Mouse (Mus musculus): ENCODE measurements around the gene Mettl6. TPM values are rescaled to one million over a fixed set of nuclear protein-coding genes. Genes with fewer than 3 reads are reported as not detected.

The Mettl6 gene
- 44.1 and 52.3 TPM in 2 replicates for polyA plus RNA-seq (2014; fragmentation: Nextera tagmentation; extraction: Ambion mirVana)

GRCm38 (mm10) chr14:31494975-31495455 is at the start of gene Mettl6:
Gene Mettl6, minus strand, starts transcription at chr14:31495040.
- H3K27me3 ChIP-seq (ENCODE audit: control insufficient read depth, insufficient read depth, low read length): no peaks in the 10 kb centered on the region
- peak within 1 kb of the TSS; percentile 69 for H3K4me3 ChIP-seq (ENCODE audit: low read depth, low read length)
- ATAC-seq (ENCODE audit: low read depth): peak; percentile 96
- peak within 1 kb of the TSS; percentile 85 for H3K4me2 ChIP-seq (ENCODE audit: low read depth, low read length)
- H3K36me3 ChIP-seq (ENCODE audit: control insufficient read depth, insufficient read depth, low read length): peaks cover 18% of the 10 kb centered on the region; the same call in 1 of the 2 replicates
- under 1% methylated on average over 49 of the region's 49 CpGs for WGBS
- peak within 1 kb of the TSS; percentile 76 for H3K9ac ChIP-seq (replicated peaks; ENCODE audit: low read depth, low read length)
- peak within 1 kb of the TSS; percentile 78 for H3K27ac ChIP-seq (ENCODE audit: low read depth, low read length)
- H3K9me3 ChIP-seq (ENCODE audit: control insufficient read depth, low read length): no peaks in the 10 kb centered on the region
- peaks cover 32% of the 10 kb centered on the region for H3K4me1 ChIP-seq (ENCODE audit: control insufficient read depth, insufficient read depth, low read length)

- no peaks in the 10 kb centered on the region for H3K36me3 ChIP-seq (ENCODE audit: control insufficient read depth, insufficient read depth, low read length)
- no peak overlapping the region for H3K27ac ChIP-seq (ENCODE audit: low read depth, low read length)
- no peaks in the 10 kb centered on the region for H3K9me3 ChIP-seq (ENCODE audit: control insufficient read depth, low read length)
- H3K27me3 ChIP-seq (ENCODE audit: control insufficient read depth, insufficient read depth, low read length): no peaks in the 10 kb centered on the region
- no peaks in the 10 kb centered on the region for H3K4me1 ChIP-seq (ENCODE audit: control insufficient read depth, insufficient read depth, low read length)
- 91% methylated on average over 11 of the region's 11 CpGs for WGBS
- no peak overlapping the region for H3K4me3 ChIP-seq (ENCODE audit: low read depth, low read length)
- ATAC-seq (ENCODE audit: low read depth): no peak
- no peak overlapping the region for H3K4me2 ChIP-seq (ENCODE audit: low read depth, low read length)
- no peak overlapping the region for H3K9ac ChIP-seq (replicated peaks; ENCODE audit: low read depth, low read length)
Measured at GRCm38 (mm10) chr14:31543885-31544442, 49.1 kb upstream of the Mettl6 start.

DNA sequence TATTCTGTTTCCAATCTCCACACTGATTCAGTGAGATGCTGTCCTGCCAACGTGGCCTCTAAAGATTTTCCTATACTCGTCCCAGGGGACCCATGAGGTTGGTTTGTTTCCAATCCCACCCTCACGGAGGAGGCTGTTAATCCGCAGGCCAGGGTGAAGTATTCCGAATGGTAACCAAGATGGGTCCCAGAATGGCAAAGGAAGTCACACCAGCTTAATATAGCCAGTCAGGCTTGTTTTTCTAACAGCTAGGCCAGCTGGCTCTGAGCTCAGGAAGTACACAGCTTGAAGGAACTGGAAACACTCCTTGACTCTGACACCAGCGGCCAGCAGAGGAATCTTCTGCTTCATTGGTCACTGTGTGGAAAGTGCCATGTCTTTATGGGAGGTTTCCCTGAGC is 42.5 kb upstream of the Mettl6 start:
- H3K27ac ChIP-seq (ENCODE audit: low read depth, low read length): no peak overlapping the region
- 69% methylated on average over 6 of the region's 6 CpGs for WGBS
- H3K4me3 ChIP-seq (ENCODE audit: low read depth, low read length): no peak overlapping the region
- H3K36me3 ChIP-seq (ENCODE audit: control insufficient read depth, insufficient read depth, low read length): no peaks in the 10 kb centered on the region
- no peak overlapping the region for H3K9ac ChIP-seq (replicated peaks; ENCODE audit: low read depth, low read length)
- no peak for ATAC-seq (ENCODE audit: low read depth)
- no peaks in the 10 kb centered on the region for H3K4me1 ChIP-seq (ENCODE audit: control insufficient read depth, insufficient read depth, low read length)
- no peak overlapping the region for H3K4me2 ChIP-seq (ENCODE audit: low read depth, low read length)
- no peaks in the 10 kb centered on the region for H3K9me3 ChIP-seq (ENCODE audit: control insufficient read depth, low read length)
- no peaks in the 10 kb centered on the region for H3K27me3 ChIP-seq (ENCODE audit: control insufficient read depth, insufficient read depth, low read length)

DNA sequence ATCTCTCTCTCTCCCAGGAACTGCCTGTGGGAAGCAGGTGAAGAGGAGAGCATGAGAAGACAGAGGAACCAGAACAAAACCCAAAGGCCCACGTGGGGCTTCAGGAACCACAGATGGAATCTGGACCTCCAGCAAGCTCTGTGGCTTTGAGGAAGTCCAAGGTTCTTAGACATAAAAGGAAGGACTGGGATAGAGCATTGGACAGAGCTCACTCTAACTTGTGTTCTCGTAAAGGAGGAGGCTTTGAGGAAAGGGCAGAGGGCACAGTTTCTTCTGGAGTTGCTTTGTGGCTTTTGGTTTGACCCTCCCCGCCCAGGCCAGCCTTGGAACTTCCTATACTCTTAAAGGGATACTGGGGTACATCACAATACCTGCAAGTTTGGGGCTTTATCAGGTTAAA is 37.8 kb upstream of the Mettl6 start:
- H3K27ac ChIP-seq (ENCODE audit: low read depth, low read length): no peak overlapping the region
- H3K27me3 ChIP-seq (ENCODE audit: control insufficient read depth, insufficient read depth, low read length): no peaks in the 10 kb centered on the region
- ATAC-seq (ENCODE audit: low read depth): no peak
- H3K4me3 ChIP-seq (ENCODE audit: low read depth, low read length): no peak overlapping the region
- no peaks in the 10 kb centered on the region for H3K4me1 ChIP-seq (ENCODE audit: control insufficient read depth, insufficient read depth, low read length)
- WGBS: 69% methylated on average over 3 of the region's 3 CpGs
- H3K36me3 ChIP-seq (ENCODE audit: control insufficient read depth, insufficient read depth, low read length): no peaks in the 10 kb centered on the region
- H3K9me3 ChIP-seq (ENCODE audit: control insufficient read depth, low read length): no peaks in the 10 kb centered on the region
- no peak overlapping the region for H3K9ac ChIP-seq (replicated peaks; ENCODE audit: low read depth, low read length)
- no peak overlapping the region for H3K4me2 ChIP-seq (ENCODE audit: low read depth, low read length)

GRCm38 (mm10) chr14:31531506-31532148 is 36.8 kb upstream of the Mettl6 start:
- H3K4me1 ChIP-seq (ENCODE audit: control insufficient read depth, insufficient read depth, low read length): no peaks in the 10 kb centered on the region
- H3K9ac ChIP-seq (replicated peaks; ENCODE audit: low read depth, low read length): no peak overlapping the region
- H3K36me3 ChIP-seq (ENCODE audit: control insufficient read depth, insufficient read depth, low read length): no peaks in the 10 kb centered on the region
- no peak overlapping the region for H3K27ac ChIP-seq (ENCODE audit: low read depth, low read length)
- WGBS: 79% methylated on average over 12 of the region's 12 CpGs
- ATAC-seq (ENCODE audit: low read depth): no peak
- no peaks in the 10 kb centered on the region for H3K27me3 ChIP-seq (ENCODE audit: control insufficient read depth, insufficient read depth, low read length)
- no peak overlapping the region for H3K4me2 ChIP-seq (ENCODE audit: low read depth, low read length)
- H3K4me3 ChIP-seq (ENCODE audit: low read depth, low read length): no peak overlapping the region
- no peaks in the 10 kb centered on the region for H3K9me3 ChIP-seq (ENCODE audit: control insufficient read depth, low read length)

DNA sequence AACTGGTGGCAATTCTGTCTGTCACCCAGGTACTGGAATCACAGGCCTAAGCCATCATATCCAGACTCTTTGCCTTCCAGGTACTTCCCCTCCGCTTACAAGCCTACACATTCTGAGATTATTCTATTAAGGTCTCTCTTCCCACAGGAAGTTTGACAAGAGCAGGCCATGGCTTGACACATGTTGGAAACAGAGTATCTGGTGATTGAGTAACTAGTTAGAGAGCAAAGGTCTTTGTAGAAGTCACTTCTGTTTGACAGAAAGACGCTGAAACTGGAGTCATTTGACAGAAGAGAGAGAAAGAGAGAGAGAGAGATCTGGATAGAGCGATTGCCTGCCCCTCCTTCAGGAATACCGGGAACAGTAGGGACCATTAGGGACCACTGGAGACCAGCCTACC is 36.0 kb upstream of the Mettl6 start:
- H3K4me1 ChIP-seq (ENCODE audit: control insufficient read depth, insufficient read depth, low read length): no peaks in the 10 kb centered on the region
- 93% methylated on average over 4 of the region's 4 CpGs for WGBS
- no peaks in the 10 kb centered on the region for H3K27me3 ChIP-seq (ENCODE audit: control insufficient read depth, insufficient read depth, low read length)
- ATAC-seq (ENCODE audit: low read depth): no peak
- no peaks in the 10 kb centered on the region for H3K9me3 ChIP-seq (ENCODE audit: control insufficient read depth, low read length)
- H3K4me3 ChIP-seq (ENCODE audit: low read depth, low read length): no peak overlapping the region
- H3K27ac ChIP-seq (ENCODE audit: low read depth, low read length): no peak overlapping the region
- H3K36me3 ChIP-seq (ENCODE audit: control insufficient read depth, insufficient read depth, low read length): no peaks in the 10 kb centered on the region
- H3K9ac ChIP-seq (replicated peaks; ENCODE audit: low read depth, low read length): no peak overlapping the region
- no peak overlapping the region for H3K4me2 ChIP-seq (ENCODE audit: low read depth, low read length)

DNA sequence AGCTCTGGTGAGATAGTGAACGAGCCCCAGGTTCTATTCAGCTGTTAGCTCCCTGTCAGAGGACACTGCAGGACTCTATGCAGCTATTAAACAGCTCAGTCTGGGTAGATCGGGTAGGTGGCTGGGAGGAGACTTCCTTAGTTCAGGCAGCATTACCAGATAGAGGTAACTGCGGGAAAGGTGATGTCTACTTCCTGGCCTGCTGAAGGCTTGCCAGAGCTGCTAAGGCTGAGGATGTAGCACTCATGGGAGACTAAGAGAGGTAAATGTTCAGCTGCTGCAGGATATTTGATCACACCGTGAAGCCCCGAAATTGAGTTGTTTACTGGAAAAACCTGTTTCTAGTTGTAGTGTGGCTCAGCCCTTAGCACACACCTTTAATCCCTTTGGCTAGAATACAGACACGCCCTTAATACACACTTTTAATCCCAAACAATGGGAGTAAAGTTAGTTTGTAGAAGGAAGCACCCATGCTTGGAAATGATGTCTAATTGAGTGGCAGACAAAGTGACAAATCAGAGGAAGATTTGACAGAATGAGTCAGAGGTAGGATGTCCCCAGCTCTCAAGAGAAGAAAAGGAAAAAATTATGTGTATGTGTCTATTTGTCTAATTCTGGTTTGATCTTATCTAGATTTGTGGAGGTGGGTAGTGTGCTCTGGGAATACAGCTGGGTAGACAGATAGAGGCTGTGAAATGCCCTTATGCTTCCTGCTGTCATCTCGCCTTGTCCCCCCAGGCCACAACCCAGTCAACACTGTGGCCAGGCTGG is 30.4 kb upstream of the Mettl6 start:
- Histone ChIP-seq H3K4me3 (ENCODE audit: low read depth, low read length) (no peak overlapping the region), H3K4me1 (ENCODE audit: control insufficient read depth, insufficient read depth, low read length) (no peaks in the 10 kb centered on the region), H3K36me3 (ENCODE audit: control insufficient read depth, insufficient read depth, low read length) (no peaks in the 10 kb centered on the region), H3K4me2 (ENCODE audit: low read depth, low read length) (no peak overlapping the region), H3K9me3 (ENCODE audit: control insufficient read depth, low read length) (no peaks in the 10 kb centered on the region), H3K27ac (ENCODE audit: low read depth, low read length) (no peak overlapping the region), H3K9ac (replicated peaks; ENCODE audit: low read depth, low read length) (no peak overlapping the region), H3K27me3 (ENCODE audit: control insufficient read depth, insufficient read depth, low read length) (no peaks in the 10 kb centered on the region)
- no peak for ATAC-seq (ENCODE audit: low read depth)
- WGBS: 76% methylated on average over 7 of the region's 7 CpGs

DNA sequence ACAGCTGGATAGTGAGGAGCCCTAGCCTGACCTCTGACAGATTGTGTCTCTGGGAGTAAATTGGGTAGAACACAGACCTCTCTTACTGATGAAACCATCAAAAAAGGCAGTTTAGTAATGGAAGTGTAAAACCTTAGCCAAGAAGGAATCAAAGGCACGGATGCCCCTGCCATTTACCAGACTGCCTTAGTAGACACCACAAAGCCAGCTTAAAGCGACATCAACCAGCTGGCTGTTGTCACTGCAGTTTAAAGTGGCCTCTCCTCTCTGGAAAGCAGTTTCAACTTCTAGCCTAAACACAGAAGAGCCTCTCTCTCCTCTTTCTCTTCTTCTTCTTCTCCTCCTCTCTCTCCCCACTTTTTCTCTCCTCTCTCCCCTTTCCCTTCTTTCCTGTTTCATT is 26.5 kb upstream of the Mettl6 start:
- Histone ChIP-seq H3K27me3 (ENCODE audit: control insufficient read depth, insufficient read depth, low read length) (no peaks in the 10 kb centered on the region), H3K9me3 (ENCODE audit: control insufficient read depth, low read length) (no peaks in the 10 kb centered on the region), H3K27ac (ENCODE audit: low read depth, low read length) (no peak overlapping the region), H3K4me2 (ENCODE audit: low read depth, low read length) (no peak overlapping the region), H3K4me3 (ENCODE audit: low read depth, low read length) (no peak overlapping the region), H3K9ac (replicated peaks; ENCODE audit: low read depth, low read length) (no peak overlapping the region), H3K36me3 (ENCODE audit: control insufficient read depth, insufficient read depth, low read length) (no peaks in the 10 kb centered on the region), H3K4me1 (ENCODE audit: control insufficient read depth, insufficient read depth, low read length) (no peaks in the 10 kb centered on the region)
- ATAC-seq (ENCODE audit: low read depth): no peak
- 80% methylated on average over 2 of the region's 2 CpGs for WGBS

- no peak overlapping the region for H3K4me2 ChIP-seq (ENCODE audit: low read depth, low read length)
- no peak for ATAC-seq (ENCODE audit: low read depth)
- no peaks in the 10 kb centered on the region for H3K36me3 ChIP-seq (ENCODE audit: control insufficient read depth, insufficient read depth, low read length)
Measured at GRCm38 (mm10) chr14:31519165-31519564, 24.3 kb upstream of the Mettl6 start.

More at GRCm38 (mm10) chr14:31519165-31519564, 24.3 kb upstream of the Mettl6 start:
- H3K4me1 ChIP-seq (ENCODE audit: control insufficient read depth, insufficient read depth, low read length): no peaks in the 10 kb centered on the region
- no peaks in the 10 kb centered on the region for H3K9me3 ChIP-seq (ENCODE audit: control insufficient read depth, low read length)
- no peak overlapping the region for H3K27ac ChIP-seq (ENCODE audit: low read depth, low read length)
- H3K9ac ChIP-seq (replicated peaks; ENCODE audit: low read depth, low read length): no peak overlapping the region
- H3K4me3 ChIP-seq (ENCODE audit: low read depth, low read length): no peak overlapping the region
- WGBS: 60% methylated on average over 3 of the region's 3 CpGs
- H3K27me3 ChIP-seq (ENCODE audit: control insufficient read depth, insufficient read depth, low read length): no peaks in the 10 kb centered on the region
